Mouse (Mus musculus): ENCODE data around the gene Gm21891. TPM values are rescaled to one million over a fixed set of nuclear protein-coding genes. Genes with fewer than 3 reads are reported as not detected.
"Not testable (repeated sequence)": the region's sequence is repeated elsewhere in the genome, so short reads cannot be mapped to it uniquely, and the experiment has no call there.

Gm21891 gene
- total RNA-seq (2015), result not detected in 2 replicates
- total RNA-seq (2017), result not detected in 2 replicates

DNA sequence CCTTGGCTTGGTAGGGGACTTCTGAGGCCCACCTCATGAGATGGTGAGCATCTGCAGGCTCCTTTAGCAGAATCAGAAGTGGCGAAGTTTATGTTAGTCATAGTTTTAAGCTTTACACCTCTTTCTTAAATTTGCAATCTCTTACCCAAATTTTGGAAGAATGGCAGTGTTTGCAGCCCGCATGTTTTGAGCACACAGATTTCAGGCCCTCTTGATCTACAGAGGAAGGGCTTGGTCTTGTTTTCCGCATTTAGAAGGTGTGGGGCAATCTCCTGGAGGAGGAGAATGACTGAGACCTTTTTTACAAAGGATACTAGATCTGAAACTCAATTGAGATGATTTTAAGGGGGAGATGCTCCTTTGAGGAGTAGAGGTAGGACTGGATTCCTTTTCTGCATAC lies at the start of gene Gm21891:
Gm21891 (minus strand) TSS at position 101 of the 400 bp plus-strand sequence.
- not testable (repeated sequence) for ATAC-seq (replicated peaks; ENCODE audit: poor library complexity)

- not testable (repeated sequence) for ATAC-seq (replicated peaks; ENCODE audit: poor library complexity)
Observed at GRCm38 (mm10) chrY:13161668-13162067, 28.4 kb upstream of the Gm21891 start, which contains the start of gene Gm21425. Gene Gm21425 (plus strand): TSS chrY:13161968.

Other genes with a start within 250 kb of the Gm21891 start
- gene Gm20807, start 90.6 kb downstream of the Gm21891 start, total RNA-seq (2015), result not detected in 2 replicates
- not detected in 2 replicates for gene Gm20807, start 90.6 kb downstream of the Gm21891 start, total RNA-seq (2017)
- gene Gm21425, start 28.5 kb upstream of the Gm21891 start, total RNA-seq (2015), result not detected in 2 replicates
- gene Gm21425, start 28.5 kb upstream of the Gm21891 start, total RNA-seq (2017), result not detected in 2 replicates
- gene Gm21828, start 90.4 kb upstream of the Gm21891 start, total RNA-seq (2015), result not detected in 2 replicates
- not detected in 2 replicates for gene Gm21828, start 90.4 kb upstream of the Gm21891 start, total RNA-seq (2017)
- not detected in 2 replicates for gene Gm21440, start 118.9 kb upstream of the Gm21891 start, total RNA-seq (2015)
- not detected in 2 replicates for gene Gm21440, start 118.9 kb upstream of the Gm21891 start, total RNA-seq (2017)
- not detected in 2 replicates for gene Gm21454, start 119.0 kb upstream of the Gm21891 start, total RNA-seq (2015)
- gene Gm21454, start 119.0 kb upstream of the Gm21891 start, total RNA-seq (2017), result not detected in 2 replicates
- gene Gm21725, start 215.6 kb upstream of the Gm21891 start, total RNA-seq (2015), result not detected in 2 replicates
- not detected in 2 replicates for gene Gm21725, start 215.6 kb upstream of the Gm21891 start, total RNA-seq (2017)

Data from megakaryocyte progenitor cell, adult 5-6 weeks (primary cell).